Mouse (Mus musculus): ENCODE data around the gene Cdh1. TPM values are rescaled to one million over a fixed set of nuclear protein-coding genes. Genes with fewer than 3 reads are reported as not detected.

Cdh1 gene
- polyA plus RNA-seq, 1 experiment = 1.5 TPM

GRCm38 (mm10) chr8:106623016-106623415 lies 19.9 kb downstream of the Cdh1 start:
- H3K27ac ChIP-seq (ENCODE audit: insufficient read depth, low read length) = no peak overlapping the region
- WGBS = 53% methylated on average over 5 of the region's 5 CpGs
- no peaks in the 10 kb centered on the region; the same call in 1 of the 2 replicates for H3K4me1 ChIP-seq (ENCODE audit: control insufficient read depth, insufficient read depth, insufficient read length)
- no peak for TF ChIP-seq CTCF (IDR thresholded peaks at IDR 0.05; ENCODE audit: extremely low read depth, insufficient read depth, insufficient read length, insufficient replicate concordance)
- no peak for TF ChIP-seq POLR2A (IDR thresholded peaks at IDR 0.05; ENCODE audit: low read depth, low read length)
- DNase-seq (ENCODE audit: low read depth in 1 of 2, low spot score in 2 of 2) = no peak
- H3K27me3 ChIP-seq (ENCODE audit: control insufficient read depth, insufficient read depth, low read length) = no peaks in the 10 kb centered on the region
- no peak overlapping the region for H3K4me3 ChIP-seq (ENCODE audit: extremely low read depth, insufficient read depth, insufficient read length)
- H3K36me3 ChIP-seq (ENCODE audit: control insufficient read depth, insufficient read depth, low read length) = no peaks in the 10 kb centered on the region

GRCm38 (mm10) chr8:106623451-106623850 lies 20.3 kb downstream of the Cdh1 start:
- H3K4me1 ChIP-seq (ENCODE audit: control insufficient read depth, insufficient read depth, insufficient read length) = no peaks in the 10 kb centered on the region; the same call in 1 of the 2 replicates
- no peaks in the 10 kb centered on the region for H3K27me3 ChIP-seq (ENCODE audit: control insufficient read depth, insufficient read depth, low read length)
- no peak overlapping the region for H3K4me3 ChIP-seq (ENCODE audit: extremely low read depth, insufficient read depth, insufficient read length)
- WGBS = 78% methylated on average over 3 of the region's 3 CpGs
- no peak overlapping the region for H3K27ac ChIP-seq (ENCODE audit: insufficient read depth, low read length)
- TF ChIP-seq CTCF (IDR thresholded peaks at IDR 0.05; ENCODE audit: extremely low read depth, insufficient read depth, insufficient read length, insufficient replicate concordance) = no peak
- no peak for TF ChIP-seq POLR2A (IDR thresholded peaks at IDR 0.05; ENCODE audit: low read depth, low read length)
- DNase-seq (ENCODE audit: low read depth in 1 of 2, low spot score in 2 of 2) = no peak
- no peaks in the 10 kb centered on the region for H3K36me3 ChIP-seq (ENCODE audit: control insufficient read depth, insufficient read depth, low read length)

GRCm38 (mm10) chr8:106623954-106624353 lies 20.8 kb downstream of the Cdh1 start:
- no peak overlapping the region for H3K4me3 ChIP-seq (ENCODE audit: extremely low read depth, insufficient read depth, insufficient read length)
- no peaks in the 10 kb centered on the region for H3K27me3 ChIP-seq (ENCODE audit: control insufficient read depth, insufficient read depth, low read length)
- no peak for DNase-seq (ENCODE audit: low read depth in 1 of 2, low spot score in 2 of 2)
- no peak overlapping the region for H3K27ac ChIP-seq (ENCODE audit: insufficient read depth, low read length)
- TF ChIP-seq POLR2A (IDR thresholded peaks at IDR 0.05; ENCODE audit: low read depth, low read length) (no peak), CTCF (IDR thresholded peaks at IDR 0.05; ENCODE audit: extremely low read depth, insufficient read depth, insufficient read length, insufficient replicate concordance) (no peak)
- no peaks in the 10 kb centered on the region for H3K36me3 ChIP-seq (ENCODE audit: control insufficient read depth, insufficient read depth, low read length)
- no peaks in the 10 kb centered on the region; the same call in 1 of the 2 replicates for H3K4me1 ChIP-seq (ENCODE audit: control insufficient read depth, insufficient read depth, insufficient read length)

GRCm38 (mm10) chr8:106624743-106625142 lies 21.6 kb downstream of the Cdh1 start:
- 82% methylated on average over 3 of the region's 3 CpGs for WGBS
- DNase-seq (ENCODE audit: low read depth in 1 of 2, low spot score in 2 of 2) = no peak
- no peak overlapping the region for H3K27ac ChIP-seq (ENCODE audit: insufficient read depth, low read length)
- H3K4me1 ChIP-seq (ENCODE audit: control insufficient read depth, insufficient read depth, insufficient read length) = no peaks in the 10 kb centered on the region; the same call in 1 of the 2 replicates
- TF ChIP-seq CTCF (IDR thresholded peaks at IDR 0.05; ENCODE audit: extremely low read depth, insufficient read depth, insufficient read length, insufficient replicate concordance) = no peak
- no peak for TF ChIP-seq POLR2A (IDR thresholded peaks at IDR 0.05; ENCODE audit: low read depth, low read length)
- H3K27me3 ChIP-seq (ENCODE audit: control insufficient read depth, insufficient read depth, low read length) = no peaks in the 10 kb centered on the region
- H3K36me3 ChIP-seq (ENCODE audit: control insufficient read depth, insufficient read depth, low read length) = no peaks in the 10 kb centered on the region
- H3K4me3 ChIP-seq (ENCODE audit: extremely low read depth, insufficient read depth, insufficient read length) = no peak overlapping the region

- no peak overlapping the region for H3K27ac ChIP-seq (ENCODE audit: insufficient read depth, low read length)
- no peaks in the 10 kb centered on the region; the same call in 1 of the 2 replicates for H3K4me1 ChIP-seq (ENCODE audit: control insufficient read depth, insufficient read depth, insufficient read length)
- H3K27me3 ChIP-seq (ENCODE audit: control insufficient read depth, insufficient read depth, low read length) = no peaks in the 10 kb centered on the region
- TF ChIP-seq CTCF (IDR thresholded peaks at IDR 0.05; ENCODE audit: extremely low read depth, insufficient read depth, insufficient read length, insufficient replicate concordance) (no peak), POLR2A (IDR thresholded peaks at IDR 0.05; ENCODE audit: low read depth, low read length) (no peak)
- DNase-seq (ENCODE audit: low read depth in 1 of 2, low spot score in 2 of 2) = no peak
- no peak overlapping the region for H3K4me3 ChIP-seq (ENCODE audit: extremely low read depth, insufficient read depth, insufficient read length)
- no peaks in the 10 kb centered on the region for H3K36me3 ChIP-seq (ENCODE audit: control insufficient read depth, insufficient read depth, low read length)
- WGBS = 80% methylated on average over 9 of the region's 9 CpGs
These were observed 23.1 kb downstream of the Cdh1 start for GRCm38 (mm10) chr8:106626096-106626865.

- Histone ChIP-seq H3K27ac (ENCODE audit: insufficient read depth, low read length) (no peak overlapping the region), H3K27me3 (ENCODE audit: control insufficient read depth, insufficient read depth, low read length) (no peaks in the 10 kb centered on the region), H3K36me3 (ENCODE audit: control insufficient read depth, insufficient read depth, low read length) (no peaks in the 10 kb centered on the region), H3K4me3 (ENCODE audit: extremely low read depth, insufficient read depth, insufficient read length) (no peak overlapping the region), H3K4me1 (ENCODE audit: control insufficient read depth, insufficient read depth, insufficient read length) (no peaks in the 10 kb centered on the region)
- DNase-seq (ENCODE audit: low read depth in 1 of 2, low spot score in 2 of 2) = no peak
- TF ChIP-seq POLR2A (IDR thresholded peaks at IDR 0.05; ENCODE audit: low read depth, low read length) (no peak), CTCF (IDR thresholded peaks at IDR 0.05; ENCODE audit: extremely low read depth, insufficient read depth, insufficient read length, insufficient replicate concordance) (no peak)
- 86% methylated on average over 11 of the region's 11 CpGs for WGBS
These were observed 25.3 kb downstream of the Cdh1 start for GRCm38 (mm10) chr8:106628291-106628964.

GRCm38 (mm10) chr8:106629456-106629855 lies 26.3 kb downstream of the Cdh1 start:
- 90% methylated on average over 5 of the region's 5 CpGs for WGBS
- no peaks in the 10 kb centered on the region for H3K27me3 ChIP-seq (ENCODE audit: control insufficient read depth, insufficient read depth, low read length)

More at GRCm38 (mm10) chr8:106629456-106629855, 26.3 kb downstream of the Cdh1 start:
- Histone ChIP-seq H3K4me1 (ENCODE audit: control insufficient read depth, insufficient read depth, insufficient read length) (no peaks in the 10 kb centered on the region), H3K36me3 (ENCODE audit: control insufficient read depth, insufficient read depth, low read length) (no peaks in the 10 kb centered on the region), H3K27ac (ENCODE audit: insufficient read depth, low read length) (no peak overlapping the region), H3K4me3 (ENCODE audit: extremely low read depth, insufficient read depth, insufficient read length) (no peak overlapping the region)
- TF ChIP-seq CTCF (IDR thresholded peaks at IDR 0.05; ENCODE audit: extremely low read depth, insufficient read depth, insufficient read length, insufficient replicate concordance) (no peak), POLR2A (IDR thresholded peaks at IDR 0.05; ENCODE audit: low read depth, low read length) (no peak)
- DNase-seq (ENCODE audit: low read depth in 1 of 2, low spot score in 2 of 2) = no peak

All from spleen, adult 2 months (tissue).